Mouse (Mus musculus) kidney, adult 18-20 months (tissue): ENCODE measurements around the gene Cnnm3.

ENCODE experiments used
- DNase-seq: peaks from one replicate; pipeline ENCODE4 v3.0.0; 2021

Cnnm3 gene

DNA sequence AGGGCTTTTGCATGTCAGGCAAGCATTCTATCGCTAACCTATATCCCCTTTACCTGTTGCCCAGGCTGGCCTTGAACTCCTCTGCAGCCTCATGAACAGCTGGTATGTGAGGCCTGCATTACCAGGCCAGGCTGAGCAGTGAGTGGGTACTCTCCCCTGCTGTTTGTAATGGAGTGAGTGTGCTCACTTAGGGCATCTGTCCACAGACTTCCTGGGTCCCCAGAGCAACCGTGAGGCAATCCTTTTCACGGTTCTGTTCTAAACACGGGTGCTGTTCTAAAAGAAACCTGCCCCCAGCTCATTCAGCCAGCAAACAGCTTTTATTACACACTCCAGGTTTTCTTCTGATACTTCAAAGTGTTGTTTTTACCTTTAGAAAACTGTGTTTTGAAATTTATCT lies 27.1 kb downstream of the Cnnm3 start:
- DNase-seq, result no peak

DNA sequence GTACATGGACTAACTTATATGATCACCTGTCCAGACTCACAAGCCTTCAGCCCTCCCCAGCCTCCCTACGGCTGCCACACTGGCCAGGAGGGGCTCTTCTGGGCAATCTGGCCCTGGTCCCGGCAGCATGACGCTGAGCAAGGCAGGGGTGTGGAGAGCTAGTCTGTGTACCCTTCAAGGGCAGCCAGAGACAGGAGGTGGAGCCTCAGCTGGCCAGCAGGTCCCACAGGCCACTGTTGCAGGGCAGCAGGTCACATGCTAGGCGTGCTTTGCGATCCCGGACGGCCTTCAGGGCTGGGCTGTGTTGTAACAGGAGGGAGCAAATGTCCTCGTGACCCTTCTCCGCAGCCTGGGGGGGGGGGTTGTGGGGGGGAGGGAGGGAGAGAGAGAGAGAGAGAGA lies 27.5 kb downstream of the Cnnm3 start, which contains the start of gene Gm42417:
Gene Gm42417 (minus strand): TSS at position 244 of the 400 bp plus-strand sequence.
- DNase-seq, result peak; percentile 85

DNA sequence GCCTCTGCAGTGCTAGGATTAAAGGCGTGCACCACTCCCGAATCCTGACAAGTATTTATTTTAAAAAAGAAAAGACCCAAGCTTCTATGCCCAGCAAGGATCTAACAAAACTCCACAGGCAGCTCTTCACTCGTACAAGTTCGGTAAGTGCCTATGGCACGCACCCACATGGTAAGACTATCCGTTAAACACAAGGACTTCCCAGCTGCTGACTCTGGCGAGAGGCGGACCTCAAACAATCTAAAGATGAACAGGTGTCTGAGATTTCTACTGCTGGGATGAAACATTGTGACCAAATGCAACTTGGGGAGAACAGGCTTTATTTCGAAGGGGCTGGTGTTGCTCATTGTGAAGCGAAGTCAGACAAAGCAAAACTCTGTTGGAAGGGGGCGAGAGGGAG lies 28.5 kb downstream of the Cnnm3 start:
- no peak for DNase-seq

DNA sequence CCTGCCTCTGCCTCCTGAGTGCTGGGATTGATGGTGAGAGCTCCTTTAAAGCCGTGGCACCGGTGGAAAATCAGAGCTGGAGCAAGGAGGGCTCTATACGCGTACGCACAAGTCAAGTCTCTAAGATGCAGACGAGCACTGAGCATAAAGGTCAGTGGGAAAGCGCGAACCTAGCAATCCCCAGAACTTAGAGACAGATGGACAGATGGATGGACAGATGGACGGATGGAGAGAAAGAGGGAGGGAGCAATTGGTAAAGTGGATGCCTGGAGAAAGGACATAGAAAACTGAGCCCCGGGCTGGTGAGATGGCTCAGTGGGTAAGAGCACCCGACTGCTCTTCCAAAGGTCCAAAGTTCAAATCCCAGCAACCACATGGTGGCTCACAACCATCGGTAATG lies 29.1 kb downstream of the Cnnm3 start:
- no peak for DNase-seq

DNA sequence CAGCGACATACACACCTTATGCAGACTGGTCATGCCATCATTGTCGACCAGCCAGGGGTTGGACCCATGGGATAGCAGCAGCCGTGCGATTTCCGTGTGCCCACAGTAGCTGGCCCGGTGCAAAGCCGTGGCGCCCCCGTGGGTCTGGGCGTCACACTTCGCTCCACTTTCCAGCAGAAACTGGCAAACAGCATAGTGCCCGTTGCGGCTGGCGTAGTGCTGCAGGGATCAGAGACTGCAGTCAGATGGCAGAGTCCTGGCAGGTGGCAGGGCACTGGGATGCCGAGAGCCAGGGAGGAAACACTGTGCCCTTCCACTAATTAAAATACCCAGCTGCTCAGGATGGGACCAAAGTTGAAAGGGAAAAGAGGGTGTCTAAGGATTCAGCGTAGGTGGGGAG lies 30.2 kb downstream of the Cnnm3 start:
- no peak for DNase-seq

DNA sequence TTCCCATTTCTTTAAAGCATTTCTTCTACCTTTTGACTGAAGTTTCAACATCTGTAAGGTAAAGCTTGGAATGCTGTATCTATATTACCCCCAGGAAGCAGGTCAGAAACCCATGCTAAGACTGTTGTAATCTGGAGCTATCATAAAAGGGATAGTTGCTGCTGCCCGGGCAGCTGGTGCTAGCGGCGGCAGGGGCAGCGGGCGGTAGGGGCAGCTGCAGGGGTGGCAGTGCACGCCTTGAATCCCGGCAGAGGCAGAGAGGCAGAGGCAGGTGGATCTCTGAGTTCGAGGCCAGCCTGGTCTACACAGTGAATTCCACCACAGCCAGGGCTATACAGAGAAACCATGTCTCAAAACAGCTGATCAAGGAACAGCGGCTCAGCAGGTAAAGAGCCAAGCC lies 31.3 kb downstream of the Cnnm3 start:
- no peak for DNase-seq

DNA sequence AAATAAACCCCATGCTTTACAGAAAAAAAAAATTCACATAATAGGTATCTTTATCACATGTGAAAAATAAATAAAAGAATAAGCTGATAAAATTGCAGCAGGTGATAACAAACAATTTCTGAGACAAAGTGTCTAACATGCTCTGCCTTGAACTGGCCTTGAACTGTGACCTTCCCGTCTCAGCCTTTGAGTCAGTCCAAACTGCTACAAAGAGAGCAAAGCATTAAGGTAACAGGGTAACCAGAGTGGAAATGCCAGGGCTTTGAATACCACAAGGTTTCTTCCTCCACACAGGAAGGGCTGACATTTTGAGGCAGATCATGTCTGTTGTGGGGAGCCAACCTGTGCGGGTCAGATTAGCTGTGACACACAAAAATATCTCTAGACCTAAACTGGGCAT lies 33.7 kb downstream of the Cnnm3 start:
- DNase-seq, result no peak

DNA sequence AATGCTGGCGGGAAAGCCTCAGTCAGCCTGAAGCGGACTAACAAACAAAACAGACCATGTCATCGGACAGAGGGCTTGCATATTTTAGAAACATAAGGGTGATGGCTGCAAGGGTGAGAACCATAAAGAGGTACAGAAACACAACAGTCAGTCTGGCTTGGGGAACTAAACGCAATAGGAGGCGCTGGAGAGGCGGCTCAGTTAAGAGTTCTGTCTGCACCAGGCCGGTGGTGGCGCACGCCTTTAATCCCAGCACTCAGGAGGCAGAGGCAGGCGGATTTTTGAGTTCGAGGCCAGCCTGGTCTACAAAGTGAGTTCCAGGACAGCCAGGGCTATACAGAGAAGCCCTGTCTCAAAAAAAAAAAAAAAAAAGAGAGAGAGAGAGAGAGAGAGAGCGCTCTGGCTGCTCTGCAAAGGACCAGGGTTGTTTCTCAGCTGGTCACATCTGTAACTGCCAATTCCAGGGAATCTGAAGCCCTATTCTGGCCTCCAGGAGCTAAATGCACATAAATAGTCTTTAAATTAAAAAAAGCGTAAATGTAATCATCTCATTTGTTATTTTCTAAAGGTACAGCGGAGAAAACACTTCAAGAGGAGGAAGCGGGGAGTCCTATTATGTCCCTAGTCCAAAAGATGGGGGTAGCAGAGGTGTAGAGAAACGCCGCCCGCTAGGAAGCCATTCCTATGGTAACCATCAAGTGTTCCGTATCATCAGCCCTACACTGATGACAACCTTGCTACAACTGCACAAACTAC lies 34.4 kb downstream of the Cnnm3 start:
- DNase-seq, result no peak

DNA sequence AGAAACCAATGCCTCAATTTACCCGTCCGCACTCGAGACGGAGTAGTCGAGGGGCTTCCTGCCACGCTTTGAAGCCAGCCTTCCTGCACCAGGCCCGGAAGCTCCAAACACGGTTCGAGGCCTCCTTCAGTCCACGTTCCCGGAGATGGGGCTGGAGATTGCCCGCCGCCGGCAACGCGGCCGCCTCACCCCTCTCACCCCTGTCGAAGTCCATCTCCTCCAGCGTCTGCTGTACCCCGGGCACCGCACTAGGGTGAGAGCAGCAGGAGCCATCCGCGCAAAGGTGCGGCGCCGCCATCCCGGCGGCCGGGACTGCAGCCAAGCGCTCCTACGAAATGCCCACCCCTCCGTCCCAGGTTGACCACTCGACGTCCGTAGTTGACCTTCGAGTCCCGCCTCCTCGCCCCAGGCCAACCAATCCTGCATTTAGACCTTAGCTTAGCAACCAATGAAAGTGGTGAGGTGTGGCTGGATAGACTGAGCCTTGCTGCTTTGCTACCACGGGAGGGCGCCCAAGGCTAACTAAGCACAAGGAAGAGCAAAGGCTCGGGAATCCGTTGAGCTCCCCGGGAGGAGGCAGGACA lies 35.3 kb downstream of the Cnnm3 start, which contains the start of gene Ankrd39:
Gene Ankrd39 (minus strand): TSS at position 558 of the 584 bp plus-strand sequence.
- peak; percentile 97 for DNase-seq

DNA sequence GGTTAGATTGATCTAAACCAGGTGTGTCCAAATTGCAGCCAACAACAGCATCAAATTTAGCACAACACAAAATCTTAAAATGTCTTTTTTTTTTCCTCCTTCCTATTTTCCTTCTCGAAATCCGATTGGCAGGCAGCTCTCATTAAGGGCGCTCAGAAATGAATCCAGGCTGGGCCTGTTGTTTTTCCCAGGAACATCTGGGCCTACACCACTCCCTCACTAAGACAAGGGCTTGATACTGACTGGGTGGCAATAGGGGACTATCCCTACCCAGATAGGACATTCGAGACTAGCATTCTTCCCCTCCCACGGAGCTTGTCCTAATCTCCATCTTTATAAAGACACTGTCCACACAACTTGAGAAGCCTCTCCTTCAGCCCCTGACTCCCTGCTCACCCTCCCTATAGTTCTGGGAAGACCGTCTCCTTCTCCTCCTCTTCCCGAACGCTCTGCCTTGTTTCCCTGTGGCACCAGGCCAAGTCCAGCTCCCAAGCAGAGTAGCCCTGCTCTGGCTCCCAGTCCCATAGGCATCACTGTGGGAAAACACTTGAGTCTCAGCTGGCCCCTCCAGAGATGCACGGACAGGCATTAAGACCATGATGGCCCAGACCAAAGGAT lies 36.4 kb downstream of the Cnnm3 start:
- no peak for DNase-seq

DNA sequence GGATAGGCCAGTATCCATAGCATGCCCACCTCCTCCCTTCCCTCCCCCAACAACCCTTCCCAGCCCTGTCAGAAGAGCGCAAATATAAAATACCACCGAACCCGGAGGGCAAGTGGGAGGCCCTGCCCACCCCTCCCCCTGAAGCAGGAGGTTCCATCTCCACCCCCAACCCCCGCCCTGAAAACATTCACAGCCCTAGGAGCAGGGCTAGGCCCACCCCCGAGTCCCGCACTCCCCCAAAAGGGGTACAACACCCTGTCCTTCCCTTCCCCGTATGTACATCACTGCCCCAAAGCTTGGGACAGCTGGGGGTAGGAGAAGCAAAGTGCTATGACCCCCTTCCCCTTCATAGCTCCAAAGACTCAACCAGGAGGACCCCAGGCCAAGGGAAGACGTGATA lies 37.1 kb downstream of the Cnnm3 start:
- no peak for DNase-seq

DNA sequence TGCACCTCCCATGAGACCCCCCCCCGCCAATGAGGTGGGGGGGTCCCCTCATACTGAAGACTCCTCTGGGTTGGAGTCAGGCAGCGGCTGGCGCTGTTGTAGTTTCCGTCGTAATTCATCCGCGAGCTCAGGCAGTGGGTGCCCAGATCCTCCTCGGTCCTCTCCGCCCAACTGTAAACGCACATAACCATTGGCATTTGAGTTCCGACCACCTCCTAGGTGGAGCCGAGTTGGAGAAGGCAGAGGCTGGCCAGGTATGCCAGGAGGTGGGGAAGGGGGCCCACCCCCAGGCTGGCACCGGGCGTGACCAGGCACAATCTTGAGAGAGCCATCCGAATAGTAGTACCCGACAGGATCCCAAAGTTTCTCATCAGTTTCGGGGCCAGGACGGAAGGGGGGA lies 37.8 kb downstream of the Cnnm3 start:
- DNase-seq, result no peak

DNA sequence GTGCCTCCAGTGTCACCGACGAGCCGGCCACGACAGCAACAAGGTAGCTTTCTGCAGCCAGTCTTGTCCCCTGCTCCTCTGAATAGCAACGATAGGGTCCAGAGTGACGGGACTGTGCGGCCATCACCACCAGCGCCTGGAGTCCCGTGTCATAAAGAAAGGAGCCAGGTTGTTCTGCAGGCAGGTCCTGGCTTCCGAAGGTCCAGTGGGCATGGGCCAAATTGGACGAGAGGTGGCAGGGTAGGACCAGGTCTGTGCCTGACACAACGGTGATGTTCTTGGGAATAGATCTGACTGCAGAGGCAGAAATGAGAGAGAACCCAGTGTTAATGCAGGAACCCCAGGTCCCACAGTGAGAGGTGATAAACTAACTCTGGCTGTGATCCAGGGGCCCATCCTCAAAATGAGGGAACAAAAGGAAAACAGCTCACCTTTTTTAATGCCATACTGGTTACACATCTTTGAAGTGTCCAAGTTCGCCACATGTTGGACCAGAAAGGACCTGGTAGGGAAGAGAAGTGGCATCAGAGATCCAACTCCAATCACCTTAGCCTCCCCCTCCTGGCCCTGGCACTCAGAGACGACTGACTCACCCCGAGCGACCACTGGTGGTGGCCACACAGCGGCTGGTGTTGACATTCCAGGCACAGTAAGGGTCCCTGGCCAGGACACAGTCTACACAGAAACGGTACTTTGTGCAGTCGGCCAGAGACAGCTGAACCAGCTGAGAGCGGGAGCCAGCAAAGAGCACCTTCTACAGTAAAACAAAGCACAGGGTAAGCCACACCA lies 38.6 kb downstream of the Cnnm3 start:
- no peak for DNase-seq

DNA sequence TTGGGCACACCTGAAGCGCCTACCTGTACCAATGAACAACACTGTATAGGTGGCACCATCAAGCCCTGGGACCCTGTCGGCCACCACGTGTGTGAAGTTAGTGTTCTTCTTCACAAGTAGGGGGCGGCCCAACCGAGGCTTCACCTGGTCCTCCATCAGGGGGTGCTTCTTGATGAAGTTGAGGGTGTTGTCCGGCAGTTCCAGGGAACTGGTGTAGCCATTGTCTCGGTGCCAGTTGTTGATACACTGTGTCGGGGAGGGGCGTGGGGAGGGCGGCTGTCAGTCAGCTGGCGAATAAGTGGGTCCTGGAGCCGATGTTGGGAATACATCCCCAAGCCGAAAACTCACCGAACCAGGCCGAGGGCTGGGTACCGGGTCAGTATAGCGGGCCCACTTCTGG lies 40.2 kb downstream of the Cnnm3 start:
- DNase-seq, result no peak

DNA sequence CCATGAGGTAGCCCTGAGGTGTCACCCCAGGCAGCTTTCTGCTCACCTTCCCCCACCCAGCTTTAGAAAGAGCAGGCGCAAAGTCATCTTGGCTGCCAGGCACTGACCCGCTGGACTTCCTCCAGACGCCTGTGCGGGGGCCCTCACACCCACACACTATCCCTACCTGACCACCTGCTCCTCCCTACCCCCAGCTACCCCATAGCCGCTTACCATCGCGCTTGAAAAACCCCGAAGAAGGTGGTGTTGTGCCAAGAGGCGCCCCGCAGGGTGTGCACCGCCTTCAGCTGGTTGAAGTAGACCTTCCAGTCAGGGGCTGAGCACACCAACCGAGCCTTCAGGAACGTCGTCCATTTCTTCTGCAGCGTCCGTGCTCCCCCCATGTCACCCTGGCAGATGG lies 40.8 kb downstream of the Cnnm3 start:
- DNase-seq, result no peak

DNA sequence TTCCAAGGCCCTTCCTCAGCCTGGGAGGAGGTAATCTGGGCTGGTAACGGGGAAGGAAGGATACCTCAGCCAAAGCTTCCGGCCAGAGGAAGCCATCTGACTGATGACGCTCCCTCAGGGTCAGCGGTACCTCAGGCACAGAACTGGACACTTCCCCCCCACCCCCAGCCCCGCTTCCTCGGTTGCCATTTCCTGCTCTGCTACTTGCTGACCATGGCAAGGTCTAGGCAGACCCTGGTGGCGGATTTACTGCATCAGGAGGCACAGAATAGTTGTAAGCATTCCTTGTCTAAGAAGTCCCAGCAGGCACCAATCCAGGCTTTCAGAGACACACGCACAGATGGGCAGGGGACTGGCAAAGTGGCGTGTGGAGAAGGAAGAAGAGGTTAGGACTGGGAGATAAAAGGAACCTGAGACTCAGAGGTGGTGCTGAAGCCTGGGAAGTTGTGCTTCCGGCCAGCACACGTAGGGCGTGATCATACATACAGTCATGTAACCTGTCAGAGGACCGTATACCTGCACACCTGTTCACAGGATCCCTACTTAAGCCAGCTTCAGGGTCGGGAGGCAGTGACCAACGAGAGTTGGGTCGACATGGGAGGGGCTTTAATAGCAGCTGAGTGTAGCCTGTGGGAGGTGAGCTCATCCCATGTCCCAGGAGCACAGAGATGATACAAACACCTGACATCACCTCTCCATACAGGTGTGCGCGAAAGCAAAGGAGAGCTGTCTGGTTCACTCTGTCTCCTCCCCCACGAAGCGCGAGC lies 43.1 kb downstream of the Cnnm3 start:
- no peak for DNase-seq

DNA sequence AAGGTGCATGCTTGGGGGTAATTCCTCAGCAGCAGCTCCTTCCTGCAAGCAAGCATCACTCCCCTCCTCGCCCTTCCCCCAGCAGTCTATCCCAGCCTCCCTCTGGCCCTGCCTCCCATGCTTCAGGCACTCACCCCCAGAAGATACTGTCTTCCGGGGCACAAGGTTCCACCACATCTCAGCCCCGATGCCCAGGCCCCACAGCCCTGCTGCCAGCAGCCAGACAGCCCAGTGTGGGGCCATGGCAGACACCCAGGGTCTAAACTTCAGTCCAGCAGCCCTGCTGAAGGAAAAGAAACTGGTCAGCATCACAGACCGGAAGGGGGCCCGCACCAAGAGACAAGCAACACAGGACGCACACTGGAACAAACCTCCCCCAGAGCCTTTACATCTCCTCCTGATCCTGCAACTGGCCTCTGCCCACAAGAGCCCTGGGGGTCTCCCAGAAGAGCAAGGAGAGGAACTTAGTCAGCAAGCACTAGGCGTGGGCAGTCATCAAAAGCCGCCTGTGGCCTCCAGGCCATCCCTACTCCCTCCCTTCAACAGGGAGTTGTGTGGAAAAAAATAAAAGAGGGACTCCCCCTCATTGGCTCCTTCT lies 44.2 kb downstream of the Cnnm3 start:
- no peak for DNase-seq

DNA sequence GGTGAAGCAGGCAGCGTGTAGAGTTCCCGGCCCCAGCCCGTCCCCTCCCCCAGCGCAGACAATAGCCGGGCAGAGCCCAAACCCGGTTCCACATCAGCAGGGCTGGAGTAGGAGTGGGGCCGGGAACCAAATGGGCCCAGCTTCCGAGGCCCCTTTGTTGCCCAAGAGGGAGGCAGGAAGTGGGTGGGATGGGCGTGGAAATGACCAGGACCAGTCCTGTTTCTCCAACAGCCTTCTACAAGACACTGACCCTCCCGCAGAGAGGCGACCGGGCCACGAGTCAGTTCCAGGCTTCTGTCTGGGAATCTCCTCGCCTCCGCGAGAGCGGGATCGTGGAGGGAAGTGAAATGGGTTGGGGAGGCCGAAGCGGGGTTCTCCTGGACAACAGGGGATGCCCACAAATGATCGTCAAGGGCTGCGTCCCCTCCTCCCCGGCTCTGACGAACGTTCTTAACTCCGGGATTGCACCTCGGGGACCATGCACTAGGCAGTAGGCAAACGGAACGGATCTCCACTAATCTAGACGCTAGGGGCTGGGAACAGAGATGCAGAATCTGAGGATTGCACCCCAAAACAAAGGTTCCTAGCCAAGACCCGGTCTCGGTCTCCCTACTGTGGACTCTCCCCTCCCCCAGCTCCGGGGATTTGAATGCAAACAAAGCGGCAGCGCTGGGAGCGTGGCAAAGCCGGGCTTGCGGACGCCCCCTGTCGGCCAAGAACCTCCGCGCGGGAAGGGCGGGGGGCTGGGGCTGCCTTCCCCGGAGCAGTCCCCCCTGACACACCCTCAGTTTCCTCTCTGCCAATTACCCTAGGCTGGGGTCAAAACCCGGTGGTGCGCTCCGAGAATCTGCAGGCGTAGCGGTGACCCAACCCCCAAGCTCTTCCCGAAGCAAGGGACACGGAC lies 45.1 kb downstream of the Cnnm3 start:
- DNase-seq, result peak; percentile 88

DNA sequence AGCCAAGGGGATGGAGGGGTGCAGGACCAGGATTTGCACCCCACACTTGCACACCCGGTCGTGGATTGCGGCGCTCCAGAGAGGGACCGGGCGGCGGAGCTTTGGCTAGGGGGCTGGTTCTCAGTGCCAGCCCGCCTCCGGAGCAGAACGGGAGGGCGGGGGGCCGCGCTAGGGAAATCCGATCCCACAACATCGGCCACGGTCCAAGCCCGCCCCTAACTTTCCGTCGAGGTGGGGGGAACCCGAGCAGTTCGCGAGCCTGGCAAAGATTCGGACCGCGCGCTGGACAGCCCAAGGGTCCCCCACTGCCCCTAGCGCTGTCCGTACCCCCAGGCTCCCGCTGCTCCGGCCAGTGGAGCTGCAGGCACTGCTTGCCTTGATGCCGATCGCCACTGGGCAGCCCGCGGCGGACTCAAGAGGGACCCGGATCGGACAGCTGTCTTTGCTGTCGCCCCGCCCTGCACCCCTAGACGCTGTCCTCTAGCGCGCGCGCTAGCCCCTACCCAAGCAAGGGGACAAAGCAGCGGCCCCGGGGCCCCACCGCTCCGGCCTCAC lies 45.9 kb downstream of the Cnnm3 start:
- peak; percentile 79 for DNase-seq

DNA sequence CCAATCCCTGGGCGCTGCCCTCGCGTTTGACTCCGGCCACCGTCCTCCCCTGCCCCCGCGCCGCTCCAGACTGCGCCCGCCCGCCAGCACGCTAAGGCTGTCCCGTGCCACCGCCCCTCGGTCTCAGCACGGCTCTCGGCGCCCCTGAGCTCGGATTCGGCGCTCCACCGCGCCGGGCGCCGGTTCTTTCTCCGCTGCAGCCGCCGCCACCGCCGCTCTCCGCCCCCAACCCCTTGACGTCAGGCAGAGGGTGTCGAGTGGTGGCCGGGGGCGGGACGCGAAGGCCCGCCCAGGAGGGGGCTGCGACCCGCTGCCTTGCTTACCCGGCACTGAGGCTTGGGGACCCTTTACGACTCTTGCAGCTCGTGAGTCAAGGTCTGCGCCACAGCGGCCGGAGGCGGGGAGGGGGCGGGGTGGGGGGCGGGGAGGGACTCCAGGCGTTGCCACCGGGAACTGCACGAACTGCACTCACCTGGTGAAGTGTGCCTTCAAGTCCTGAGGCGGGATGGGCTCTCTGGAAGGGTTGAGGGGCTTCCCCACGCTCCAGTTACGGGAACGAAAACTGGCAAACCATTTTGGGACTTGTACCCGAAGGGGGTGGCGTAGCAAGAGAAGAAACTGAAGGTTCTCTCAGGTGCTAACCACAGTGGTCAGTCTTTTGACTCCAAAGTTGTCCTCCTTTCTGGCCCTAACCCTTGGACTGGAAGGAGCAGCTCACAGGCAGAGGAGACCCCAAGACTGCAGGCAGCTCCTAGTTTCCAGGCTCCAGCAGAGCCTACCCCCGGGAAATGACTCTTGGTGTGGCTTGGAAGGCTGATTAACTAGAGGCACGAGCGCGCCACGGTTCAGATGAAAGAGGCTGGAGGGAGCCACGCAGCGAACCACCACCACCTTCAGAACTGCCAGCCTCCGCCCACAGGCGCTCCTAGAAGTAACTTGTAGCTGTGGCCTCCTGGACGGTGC lies 46.6 kb downstream of the Cnnm3 start, which contains the start of gene Sema4c:
Gene Sema4c (minus strand): TSS at position 319 of the 963 bp plus-strand sequence.
- peak; percentile 77 for DNase-seq
